Mouse (Mus musculus): Measurements from ENCODE around the gene Eras. TPM values are rescaled to one million over a fixed set of nuclear protein-coding genes. Genes with fewer than 3 reads are reported as not detected.

Gene Eras
- polyA plus RNA-seq (2015; fragmentation: Nextera tagmentation; extraction: Ambion mirVana), result not detected in 2 replicates

GRCm38 (mm10) chrX:7928270-7928790 is at the start of gene Eras:
Gene Eras, minus strand, starts transcription at chrX:7928607.

DNA sequence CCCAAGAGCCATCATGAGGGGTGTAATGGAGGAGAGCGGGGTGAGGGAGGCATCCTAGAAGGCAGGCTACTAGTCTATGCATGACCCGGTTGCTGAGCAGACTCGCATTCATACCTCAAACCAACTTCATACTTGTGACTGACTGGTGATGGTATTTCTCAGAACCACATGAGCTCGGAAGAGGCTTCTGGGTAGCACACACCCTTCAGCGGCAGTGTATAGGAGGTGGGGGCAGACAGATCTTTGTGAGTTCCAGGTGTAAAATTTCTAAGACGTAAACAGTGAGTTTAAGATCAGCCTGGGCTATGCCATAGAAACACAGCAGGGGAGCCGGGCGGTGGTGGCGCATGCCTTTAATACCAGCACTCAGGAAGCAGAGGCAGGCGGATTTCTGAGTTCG is 49.5 kb upstream of the Eras start, which contains the start of gene Gata1:
Gene Gata1, minus strand, starts transcription at position 180 of the 400 bp plus-strand sequence.

GRCm38 (mm10) chrX:7947108-7947899 is 18.9 kb upstream of the Eras start, which contains the start of gene Hdac6:
Gene Hdac6, minus strand, starts transcription at chrX:7947889.

GRCm38 (mm10) chrX:7919601-7920383 is 8.6 kb downstream of the Eras start, which contains the start of gene Pcsk1n:
Gene Pcsk1n, plus strand, starts transcription at chrX:7919822.

DNA sequence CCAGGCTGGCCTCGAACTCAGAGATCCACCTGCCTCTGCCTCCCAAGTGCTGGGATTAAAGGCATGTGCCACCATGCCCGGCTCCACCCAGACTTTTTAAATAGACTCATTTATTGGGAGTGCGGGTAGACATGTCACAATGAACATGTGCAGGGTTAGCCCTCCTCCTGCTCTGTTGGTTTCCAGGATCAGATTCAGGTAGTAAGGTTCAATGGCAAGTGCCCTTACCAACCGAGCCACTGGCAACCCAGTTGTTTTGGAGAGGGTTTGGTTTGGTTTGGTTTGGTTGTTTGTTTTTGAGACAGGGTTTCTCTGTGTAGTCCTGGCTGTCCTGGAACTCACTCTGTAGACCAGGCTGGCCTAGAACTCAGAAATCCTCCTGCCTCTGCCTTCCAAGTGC is 19.2 kb downstream of the Eras start, which contains the start of gene Gm10490:
Gene Gm10490, plus strand, starts transcription at position 301 of the 400 bp plus-strand sequence.

GRCm38 (mm10) chrX:7907735-7908134 is 20.7 kb downstream of the Eras start, which contains the start of gene Gm10491:
Gene Gm10491, minus strand, starts transcription at chrX:7907835.

DNA sequence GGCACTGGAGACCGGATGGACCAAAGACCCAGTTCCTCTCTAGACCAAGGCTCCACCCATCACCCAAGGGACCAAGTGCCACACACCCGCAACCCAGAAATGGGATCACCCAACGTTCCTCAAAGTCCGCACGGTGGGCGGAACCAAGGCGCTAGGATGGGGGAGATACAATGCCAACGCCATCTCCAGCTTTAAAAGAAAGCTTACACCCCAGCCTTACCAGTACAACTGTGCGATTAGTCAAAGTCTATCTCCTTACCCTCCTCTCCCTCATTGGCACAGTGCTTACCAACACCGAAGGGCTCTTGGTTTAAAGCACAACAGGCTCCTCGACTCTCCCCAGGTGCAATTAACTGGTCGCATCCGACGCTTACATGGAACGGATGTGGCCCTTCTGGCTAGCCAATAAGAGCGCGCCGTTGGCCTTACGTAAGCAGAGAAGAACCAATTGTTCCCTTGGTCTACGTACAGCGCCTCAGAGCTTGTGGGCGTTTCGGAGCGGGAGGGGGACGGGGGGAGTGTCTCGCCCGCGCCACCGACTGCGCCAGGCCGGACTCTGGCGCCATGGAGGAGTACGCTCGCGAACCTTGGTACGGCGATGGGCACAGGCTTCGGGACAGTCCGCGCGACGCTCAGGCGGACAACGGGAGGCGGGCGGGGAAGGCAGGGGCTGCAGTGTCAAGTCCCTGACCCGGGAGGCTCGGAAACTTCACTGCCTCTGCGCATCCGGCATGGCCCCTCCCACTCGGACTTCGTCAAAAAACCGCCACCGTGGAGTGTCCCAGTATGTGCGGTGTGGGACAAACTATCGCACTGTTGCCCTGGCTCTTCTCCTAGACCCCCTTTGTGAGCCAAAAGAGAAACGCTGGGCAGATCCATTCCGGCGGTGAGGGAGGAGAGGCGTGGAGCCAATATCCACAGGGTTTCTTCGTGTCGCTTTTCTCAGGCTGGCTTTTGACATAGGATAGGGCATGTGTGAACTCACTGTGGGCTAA is 29.2 kb downstream of the Eras start, which contains the start of the genes Pqbp1 and Timm17b:
Gene Pqbp1, minus strand, starts transcription at position 390 of the 995 bp plus-strand sequence.
Gene Timm17b, plus strand, starts transcription at position 478 of the 995 bp plus-strand sequence.

GRCm38 (mm10) chrX:7883841-7884567 is 44.4 kb downstream of the Eras start, which contains the start of gene Slc35a2:
Gene Slc35a2, plus strand, starts transcription at chrX:7884028.

DNA sequence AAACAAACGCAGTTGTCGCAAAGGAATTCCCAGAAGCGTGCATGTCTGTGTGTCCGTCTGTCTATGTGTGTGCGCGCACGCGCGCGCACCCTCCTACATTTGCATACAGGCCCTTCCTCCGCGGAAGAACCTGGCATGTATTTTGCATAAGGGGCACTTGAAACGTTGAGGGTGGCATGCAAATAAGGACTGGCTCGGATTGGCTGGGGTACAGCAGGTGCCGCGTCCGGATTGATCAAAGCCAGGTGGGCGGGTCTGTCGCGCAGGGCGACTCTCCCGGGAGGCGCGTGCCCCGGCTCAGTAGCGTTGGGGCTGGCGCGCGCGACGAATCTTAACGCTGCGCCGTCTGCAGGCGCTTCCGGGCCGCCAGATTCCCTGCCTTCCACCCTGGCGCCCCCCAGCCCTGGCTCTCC is 50.4 kb downstream of the Eras start, which contains the start of gene Pim2:
Gene Pim2, plus strand, starts transcription at position 256 of the 413 bp plus-strand sequence.

Other genes with a start within 250 kb of the Eras start
- 1.1 and 1.4 TPM in 2 replicates for gene Magix, start 247.4 kb downstream of the Eras start, polyA plus RNA-seq (2015; fragmentation: Nextera tagmentation; extraction: Ambion mirVana)
- gene Gpkow, start 231.5 kb downstream of the Eras start, polyA plus RNA-seq (2015; fragmentation: Nextera tagmentation; extraction: Ambion mirVana), result 19.0 and 19.1 TPM in 2 replicates
- 35.2 and 35.6 TPM in 2 replicates for gene Wdr45, start 214.3 kb downstream of the Eras start, polyA plus RNA-seq (2015; fragmentation: Nextera tagmentation; extraction: Ambion mirVana)
- not detected in 2 replicates for gene Gm45208, start 206.4 kb downstream of the Eras start, polyA plus RNA-seq (2015; fragmentation: Nextera tagmentation; extraction: Ambion mirVana)
- 17.1 and 24.0 TPM in 2 replicates for gene Praf2, start 200.2 kb downstream of the Eras start, polyA plus RNA-seq (2015; fragmentation: Nextera tagmentation; extraction: Ambion mirVana)
- 2.5 and 3.2 TPM in 2 replicates for gene Ccdc120, start 177.7 kb downstream of the Eras start, polyA plus RNA-seq (2015; fragmentation: Nextera tagmentation; extraction: Ambion mirVana)
- gene Tfe3, start 166.0 kb downstream of the Eras start, polyA plus RNA-seq (2015; fragmentation: Nextera tagmentation; extraction: Ambion mirVana), result 9.9 and 12.4 TPM in 2 replicates
- 21.5 and 23.4 TPM in 2 replicates for gene Gripap1, start 138.8 kb downstream of the Eras start, polyA plus RNA-seq (2015; fragmentation: Nextera tagmentation; extraction: Ambion mirVana)
- gene Kcnd1, start 106.3 kb downstream of the Eras start, polyA plus RNA-seq (2015; fragmentation: Nextera tagmentation; extraction: Ambion mirVana), result 0.35 and 0.51 TPM in 2 replicates
- 17.6 and 21.4 TPM in 2 replicates for gene Otud5, start 87.2 kb downstream of the Eras start, polyA plus RNA-seq (2015; fragmentation: Nextera tagmentation; extraction: Ambion mirVana)
- gene Pim2, start 50.3 kb downstream of the Eras start, polyA plus RNA-seq (2015; fragmentation: Nextera tagmentation; extraction: Ambion mirVana), result 1.0 and 1.1 TPM in 2 replicates
- gene Slc35a2, start 44.6 kb downstream of the Eras start, polyA plus RNA-seq (2015; fragmentation: Nextera tagmentation; extraction: Ambion mirVana), result 16.1 and 22.3 TPM in 2 replicates
- gene Pqbp1, start 29.3 kb downstream of the Eras start, polyA plus RNA-seq (2015; fragmentation: Nextera tagmentation; extraction: Ambion mirVana), result 50.7 and 56.9 TPM in 2 replicates
- gene Timm17b, start 29.2 kb downstream of the Eras start, polyA plus RNA-seq (2015; fragmentation: Nextera tagmentation; extraction: Ambion mirVana), result 93.9 and 99.0 TPM in 2 replicates
- gene Gm10491, start 20.8 kb downstream of the Eras start, polyA plus RNA-seq (2015; fragmentation: Nextera tagmentation; extraction: Ambion mirVana), result not detected in 2 replicates
- gene Gm10490, start 19.1 kb downstream of the Eras start, polyA plus RNA-seq (2015; fragmentation: Nextera tagmentation; extraction: Ambion mirVana), result not detected in 2 replicates
- 0.06 and 0.21 TPM in 2 replicates for gene Pcsk1n, start 8.8 kb downstream of the Eras start, polyA plus RNA-seq (2015; fragmentation: Nextera tagmentation; extraction: Ambion mirVana)
- gene Hdac6, start 19.3 kb upstream of the Eras start, polyA plus RNA-seq (2015; fragmentation: Nextera tagmentation; extraction: Ambion mirVana), result 5.4 and 5.6 TPM in 2 replicates
- 0.66 and 0.77 TPM in 2 replicates for gene Gata1, start 49.5 kb upstream of the Eras start, polyA plus RNA-seq (2015; fragmentation: Nextera tagmentation; extraction: Ambion mirVana)
- not detected in 2 replicates for gene Glod5, start 89.9 kb upstream of the Eras start, polyA plus RNA-seq (2015; fragmentation: Nextera tagmentation; extraction: Ambion mirVana)
- gene Suv39h1, start 146.2 kb upstream of the Eras start, polyA plus RNA-seq (2015; fragmentation: Nextera tagmentation; extraction: Ambion mirVana), result 9.1 and 10.1 TPM in 2 replicates
- 0.35 and 0.71 TPM in 2 replicates for gene Was, start 161.9 kb upstream of the Eras start, polyA plus RNA-seq (2015; fragmentation: Nextera tagmentation; extraction: Ambion mirVana)
- gene Wdr13, start 204.3 kb upstream of the Eras start, polyA plus RNA-seq (2015; fragmentation: Nextera tagmentation; extraction: Ambion mirVana), result 10.3 and 11.4 TPM in 2 replicates
- gene Rbm3, start 217.3 kb upstream of the Eras start, polyA plus RNA-seq (2015; fragmentation: Nextera tagmentation; extraction: Ambion mirVana), result 308 and 398 TPM in 2 replicates
- 3.9 and 4.3 TPM in 2 replicates for gene Tbc1d25, start 247.6 kb upstream of the Eras start, polyA plus RNA-seq (2015; fragmentation: Nextera tagmentation; extraction: Ambion mirVana)

Data from skeletal muscle tissue, postnatal 0 days (tissue).